Mouse (Mus musculus) CH12F3 (cell line): ENCODE measurements around the gene Hikeshi.

ENCODE experiments used
- in situ Hi-C: fragments of 300-500 bp; cut with MboI; formaldehyde crosslinking; loops from 2 replicates; pipeline ENCODE4 v1.14.3; 2020; ENCODE audit warnings: low sequenced_read_pairs

Gene Hikeshi

DNA sequence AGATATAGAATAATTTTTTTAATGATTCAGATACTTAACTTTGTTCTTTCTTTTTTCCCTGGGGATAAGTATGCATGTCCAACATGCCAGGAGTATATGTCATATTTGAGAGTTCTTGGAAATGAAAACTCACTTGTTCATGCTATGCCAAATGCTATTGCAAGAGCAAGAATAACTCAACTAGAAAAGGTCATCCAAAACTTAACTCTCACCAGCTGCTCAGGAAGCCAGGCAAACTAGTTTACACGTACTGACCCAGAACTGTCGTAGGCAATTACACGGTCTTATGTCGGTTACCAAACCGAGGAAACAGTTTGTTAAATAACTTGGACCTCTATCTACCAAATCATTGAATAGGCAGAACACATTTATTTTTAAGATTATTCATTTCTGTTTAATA is 24.3 kb downstream of the Hikeshi start:
- in situ Hi-C loops, result no loop called here

GRCm38 (mm10) chr7:89913432-89914158 is 27.4 kb downstream of the Hikeshi start:
- in situ Hi-C loops, result no loop called here

DNA sequence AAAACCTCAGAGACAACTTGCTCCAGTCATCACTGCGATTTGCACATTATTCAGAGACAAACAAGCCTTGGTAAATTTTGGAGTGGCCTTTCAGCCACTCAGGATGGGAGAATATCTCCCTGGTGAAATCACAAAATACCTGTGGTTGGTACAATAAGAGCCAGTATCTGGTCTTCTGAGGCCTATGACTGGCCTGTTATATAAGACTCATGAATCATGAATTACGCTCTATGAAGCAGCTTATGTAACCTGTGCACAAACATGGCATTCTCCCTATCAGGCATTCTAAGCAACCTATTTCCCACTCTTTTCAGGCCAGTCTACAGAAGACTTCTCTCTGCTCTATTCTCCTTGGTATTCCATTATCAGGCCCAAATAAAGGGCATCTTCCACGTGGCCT is 28.6 kb downstream of the Hikeshi start:
- in situ Hi-C loops, result no loop called here

- in situ Hi-C loops, result no loop called here
Measured at GRCm38 (mm10) chr7:89909711-89910110, 31.3 kb downstream of the Hikeshi start.

- in situ Hi-C loops, result no loop called here
Measured at GRCm38 (mm10) chr7:89908899-89909621, 31.9 kb downstream of the Hikeshi start.

DNA sequence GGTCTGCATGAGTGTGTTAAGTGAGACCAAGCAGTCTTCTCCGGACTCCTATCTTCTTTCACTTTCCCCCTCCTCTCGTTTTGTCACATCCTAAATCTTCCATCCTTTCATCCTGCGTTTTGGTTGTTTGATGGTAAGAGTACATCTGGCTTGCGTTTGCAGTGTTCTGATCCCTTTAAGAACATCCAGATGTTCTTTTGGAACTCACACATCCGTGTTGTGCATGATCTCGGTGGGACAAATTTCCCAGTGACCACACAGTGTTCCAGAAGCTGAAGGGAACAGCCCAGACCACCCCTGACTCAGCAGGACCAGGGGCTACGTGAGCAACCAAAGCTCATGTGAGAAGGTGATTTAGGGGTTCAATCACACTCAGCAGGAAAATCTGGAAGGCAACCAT is 32.6 kb downstream of the Hikeshi start:
- in situ Hi-C loops, result no loop called here

GRCm38 (mm10) chr7:89907950-89908349 is 33.1 kb downstream of the Hikeshi start:
- in situ Hi-C loops, result no loop called here

GRCm38 (mm10) chr7:89903442-89904343 is 37.3 kb downstream of the Hikeshi start, which contains the start of gene Ccdc81:
Gene Ccdc81 (minus strand): TSS chr7:89903629.
- in situ Hi-C loops, result no loop called here

GRCm38 (mm10) chr7:89903007-89903406 is 38.0 kb downstream of the Hikeshi start:
- in situ Hi-C loops, result no loop called here

DNA sequence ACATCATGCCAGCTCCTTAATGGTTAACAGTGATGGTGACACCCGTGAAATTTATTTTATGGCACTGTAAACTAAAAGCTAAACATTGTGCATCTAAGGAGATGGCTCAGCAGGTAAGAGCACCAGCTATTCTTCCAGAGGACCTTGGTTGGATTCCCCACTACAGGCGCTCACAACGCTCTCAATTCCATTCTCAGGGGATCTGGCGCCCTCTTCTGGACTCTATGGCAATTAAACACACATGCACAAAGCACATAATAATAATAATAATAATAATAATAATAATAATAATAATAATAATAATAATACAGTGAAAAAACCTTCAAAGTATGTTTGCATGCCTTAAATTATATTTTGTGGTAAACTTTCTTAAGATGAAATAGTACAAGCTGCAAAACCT is 49.1 kb downstream of the Hikeshi start:
- in situ Hi-C loops, result no loop called here

- in situ Hi-C loops, result no loop called here
Measured at GRCm38 (mm10) chr7:89891412-89891811, 49.6 kb downstream of the Hikeshi start.

DNA sequence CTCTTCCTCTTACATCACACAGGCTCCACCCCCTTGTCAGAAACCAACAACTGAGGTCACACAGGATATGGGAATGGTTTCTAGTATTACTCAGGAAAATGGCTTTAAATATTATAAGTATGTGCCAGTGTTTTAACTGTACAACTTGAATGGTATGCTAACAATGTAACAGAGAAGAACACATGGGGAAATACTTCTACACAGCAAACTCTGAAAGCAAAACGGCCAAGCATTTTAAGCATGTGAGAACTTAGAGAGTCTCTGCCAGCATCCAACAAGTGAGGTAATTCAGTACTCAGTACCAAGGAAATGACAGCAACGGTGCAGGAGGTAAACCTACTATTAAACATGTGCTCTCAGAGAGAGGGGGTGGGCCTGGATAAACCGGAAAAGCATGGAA is 56.5 kb downstream of the Hikeshi start:
- in situ Hi-C loops, result no loop called here

GRCm38 (mm10) chr7:89879686-89880085 is 61.3 kb downstream of the Hikeshi start:
- in situ Hi-C loops, result no loop called here
